Mouse (Mus musculus) CH12.LX (cell line): ENCODE results near the gene Sertad3. TPM values are rescaled to one million over a fixed set of nuclear protein-coding genes. Genes with fewer than 3 reads are reported as not detected.

Experiments used
- DNase-seq: peaks from one replicate; pipeline ENCODE4 v3.0.0-alpha.2; 2013; ENCODE audit errors: extremely low read depth
- H3K27ac ChIP-seq: 2 replicates; pipeline ENCODE4 v1.5.1; 2012; ENCODE audit warnings: low read depth, mild to moderate bottlenecking, control low read depth, moderate library complexity; ENCODE audit not compliant: insufficient read depth
- H3K27me3 ChIP-seq: replicated peaks from 2 replicates; pipeline ENCODE3; 2012; ENCODE audit warnings: inconsistent platforms
- H3K36me3 ChIP-seq, 2 experiments: replicated peaks in 1 of 2; 2 replicates each; pipeline versions ENCODE3 to v1.6.1; 2012; ENCODE audit warnings: inconsistent platforms in 1 of 2, low read length in 1 of 2, mild to moderate bottlenecking in 1 of 2, mixed read lengths in 1 of 2, moderate library complexity in 1 of 2; ENCODE audit not compliant: control insufficient read depth in 1 of 2, insufficient read depth in 1 of 2
- H3K4me1 ChIP-seq, 2 experiments: 2 replicates each; pipeline ENCODE4 v1.6.1; 2012; ENCODE audit warnings: inconsistent platforms in 1 of 2, moderate library complexity in 1 of 2; ENCODE audit not compliant: insufficient read depth in 2 of 2, control insufficient read depth in 1 of 2
- H3K4me2 ChIP-seq: 2 replicates; pipeline ENCODE4 v1.6.1; 2012; ENCODE audit warnings: low read depth, mild to moderate bottlenecking, control low read depth; ENCODE audit not compliant: poor library complexity, insufficient read depth, severe bottlenecking
- H3K4me3 ChIP-seq, 3 experiments: fragments of 150-350 bp in 1 of 3; sonication (generic) in 1 of 3; replicated peaks in 1 of 3; 2 replicates each; pipeline versions ENCODE3 to v1.5.1; 2011 to 2012; ENCODE audit warnings: low read depth in 2 of 3, low read length in 2 of 3, mild to moderate bottlenecking in 2 of 3, moderate library complexity in 2 of 3, control low read depth in 1 of 3, improper control_type of control experiment in 1 of 3, inconsistent platforms in 1 of 3, mixed read lengths in 1 of 3; ENCODE audit not compliant: poor library complexity in 1 of 3
- H3K79me2 ChIP-seq: replicated peaks from 2 replicates; pipeline ENCODE4 v1.6.1; 2012; ENCODE audit warnings: mild to moderate bottlenecking, moderate library complexity; ENCODE audit not compliant: control insufficient read depth, poor library complexity, insufficient read depth, severe bottlenecking; ENCODE audit errors: extremely low read depth
- H3K9ac ChIP-seq: 2 replicates; pipeline ENCODE4 v1.6.1; 2012; ENCODE audit warnings: low read depth, mild to moderate bottlenecking, control low read depth, moderate library complexity; ENCODE audit not compliant: insufficient read depth
- H3K9me3 ChIP-seq: replicated peaks from 2 replicates; pipeline ENCODE3; 2012; ENCODE audit warnings: low read length, inconsistent platforms, mixed read lengths
- BHLHE40 ChIP-seq: IDR thresholded peaks from 2 replicates; pipeline ENCODE4 v1.6.1; 2011; ENCODE audit warnings: mild to moderate bottlenecking, low read depth, low read length, improper control_type of control experiment
- CHD1 ChIP-seq: IDR thresholded peaks from 2 replicates; pipeline ENCODE4 v1.6.1; 2012; ENCODE audit warnings: low read depth, low read length, improper control_type of control experiment, inconsistent platforms
- CHD2 ChIP-seq: IDR thresholded peaks from 2 replicates; pipeline ENCODE4 v1.6.1; 2011; ENCODE audit warnings: low read length, improper control_type of control experiment
- CTCF ChIP-seq, 2 experiments: IDR thresholded peaks in 1 of 2; conservative IDR thresholded peaks in 1 of 2; 2 replicates each; pipeline ENCODE4 v1.5.1; 2011 to 2012; ENCODE audit warnings: low read depth in 2 of 2, low read length in 2 of 2, improper control_type of control experiment in 1 of 2, inconsistent platforms in 1 of 2, mild to moderate bottlenecking in 1 of 2, moderate library complexity in 1 of 2
- E2F4 ChIP-seq: IDR thresholded peaks from 2 replicates; pipeline ENCODE4 v1.6.1; 2011; ENCODE audit warnings: low read depth, low read length, improper control_type of control experiment; ENCODE audit not compliant: insufficient replicate concordance
- ETS1 ChIP-seq: conservative IDR thresholded peaks from 2 replicates; pipeline ENCODE4 v1.6.1; 2012; ENCODE audit warnings: low read depth, mild to moderate bottlenecking, inconsistent platforms, low read length, improper control_type of control experiment, moderate library complexity
- HCFC1 ChIP-seq: IDR thresholded peaks from 2 replicates; pipeline ENCODE4 v1.6.1; 2012; ENCODE audit warnings: low read depth, mild to moderate bottlenecking, inconsistent platforms, low read length, improper control_type of control experiment
- IRF4 ChIP-seq: IDR thresholded peaks from 2 replicates; pipeline ENCODE4 v1.6.1; 2014; ENCODE audit warnings: low read depth, mild to moderate bottlenecking, inconsistent platforms, low read length, improper control_type of control experiment
- JUND ChIP-seq: conservative IDR thresholded peaks from 2 replicates; pipeline ENCODE4 v1.6.1; 2011; ENCODE audit warnings: low read depth, low read length, improper control_type of control experiment
- KAT2A ChIP-seq: IDR thresholded peaks from 2 replicates; pipeline ENCODE4 v1.6.1; 2012; ENCODE audit warnings: low read length, improper control_type of control experiment, inconsistent platforms; ENCODE audit not compliant: insufficient replicate concordance
- MAFK ChIP-seq: IDR thresholded peaks from 2 replicates; pipeline ENCODE4 v1.6.1; 2011; ENCODE audit warnings: low read length, improper control_type of control experiment; ENCODE audit not compliant: insufficient replicate concordance
- MAX ChIP-seq: IDR thresholded peaks from 2 replicates; pipeline ENCODE4 v1.6.1; 2011; ENCODE audit warnings: low read length, improper control_type of control experiment
- MEF2A ChIP-seq: IDR thresholded peaks from 2 replicates; pipeline ENCODE4 v1.6.1; 2014; ENCODE audit warnings: low read depth, mild to moderate bottlenecking, inconsistent platforms, low read length, improper control_type of control experiment, borderline replicate concordance
- MXI1 ChIP-seq: IDR thresholded peaks from 2 replicates; pipeline ENCODE4 v1.6.1; 2011; ENCODE audit warnings: mild to moderate bottlenecking, low read depth, low read length, improper control_type of control experiment
- MYC ChIP-seq: IDR thresholded peaks from 2 replicates; pipeline ENCODE4 v1.6.1; 2011; ENCODE audit warnings: low read depth, mild to moderate bottlenecking, improper control_type of control experiment, low read length
- NELFE ChIP-seq: IDR thresholded peaks from 2 replicates; pipeline ENCODE4 v1.6.1; 2011; ENCODE audit warnings: low read depth, low read length, improper control_type of control experiment
- NRF1 ChIP-seq: IDR thresholded peaks from 2 replicates; pipeline ENCODE4 v1.6.1; 2014; ENCODE audit warnings: low read depth, mild to moderate bottlenecking, inconsistent platforms, low read length, improper control_type of control experiment, moderate library complexity
- PAX5 ChIP-seq: IDR thresholded peaks from 2 replicates; pipeline ENCODE4 v1.6.1; 2012; ENCODE audit warnings: low read length, inconsistent platforms, mixed read lengths
- POLR2AphosphoS2 ChIP-seq: IDR thresholded peaks from 2 replicates; pipeline ENCODE4 v1.6.1; 2011; ENCODE audit warnings: low read depth, low read length, improper control_type of control experiment
- RAD21 ChIP-seq: IDR thresholded peaks from 2 replicates; pipeline ENCODE4 v1.6.1; 2011; ENCODE audit warnings: low read depth, mild to moderate bottlenecking, low read length, improper control_type of control experiment, moderate library complexity
- RCOR1 ChIP-seq: conservative IDR thresholded peaks from 2 replicates; pipeline ENCODE4 v1.6.1; 2012; ENCODE audit warnings: low read depth, mild to moderate bottlenecking, inconsistent platforms, low read length, improper control_type of control experiment
- TCF12 ChIP-seq: IDR thresholded peaks from 2 replicates; pipeline ENCODE4 v1.6.1; 2014; ENCODE audit warnings: low read depth, mild to moderate bottlenecking, inconsistent platforms, low read length, improper control_type of control experiment
- UBTF ChIP-seq: IDR thresholded peaks from 2 replicates; pipeline ENCODE4 v1.6.1; 2012; ENCODE audit warnings: low read depth, mild to moderate bottlenecking, inconsistent platforms, low read length, improper control_type of control experiment, moderate library complexity
- ZC3H11A ChIP-seq: IDR thresholded peaks from 2 replicates; pipeline ENCODE4 v1.6.1; 2012; ENCODE audit warnings: low read depth, mild to moderate bottlenecking, inconsistent platforms, low read length, improper control_type of control experiment
- ZMIZ1 ChIP-seq: IDR thresholded peaks from 2 replicates; pipeline ENCODE4 v1.6.1; 2012; ENCODE audit warnings: low read depth, mild to moderate bottlenecking, inconsistent platforms, low read length, improper control_type of control experiment
- ZNF384 ChIP-seq: IDR thresholded peaks from 2 replicates; pipeline ENCODE4 v1.6.1; 2012; ENCODE audit warnings: low read depth, low read length, improper control_type of control experiment, inconsistent platforms
- dilution Hi-C: fragments of 300-500 bp; cut with MboI; formaldehyde crosslinking; loops from 2 replicates; pipeline ENCODE4 v1.14.3; 2020; ENCODE audit warnings: low sequenced_read_pairs; ENCODE audit not compliant: extremely low pct_unique_long_range_greater_than_20kb, extremely low pct_ligation_motif_present
- in situ Hi-C: fragments of 300-500 bp; cut with MboI; formaldehyde crosslinking; loops from 3 replicates; pipeline ENCODE4 v1.14.3; 2019; ENCODE audit warnings: low sequenced_read_pairs, low pct_ligation_motif_present, low pct_unique_long_range_greater_than_20kb, mixed read lengths
- polyA plus RNA-seq: library from polyadenylated mRNA; unstranded; fragments of >175 nt; gene quantifications from 2 replicates; pipeline ENCODE4 v1.2.1, GENCODE M21; 2012; ENCODE audit warnings: low read depth; ENCODE audit not compliant: insufficient read length
- total RNA-seq, 2 experiments: library from RNA; depleted of rRNA; stranded (reverse); fragments of 300-350 nt in 1 of 2; fragments of >200 nt in 1 of 2; gene quantifications; 2 replicates each; pipeline ENCODE4 v1.2.3; 2012 to 2014

The Sertad3 gene
- total and polyA plus RNA-seq, 3 experiments, result 2.7 to 3.9 (median 2.8) TPM

GRCm38 (mm10) chr7:27446521-27447418, 26.8 kb upstream of the Sertad3 start:
- Histone ChIP-seq H3K36me3 (no peaks in the 10 kb centered on the region), H3K4me3 (peak overlapping the region in 2 of 3 experiments; percentile 30 to 34), H3K27ac (no peak overlapping the region), H3K9me3 (peaks cover 2% of the 10 kb centered on the region), H3K4me2 (peak overlapping the region; percentile 74), H3K9ac (no peak overlapping the region), H3K4me1 (peaks cover 10 to 33% of the 10 kb centered on the region in 2 experiments), H3K27me3 (peaks cover 46% of the 10 kb centered on the region), H3K79me2 (no peaks in the 10 kb centered on the region)
- TF ChIP-seq NELFE (no peak), UBTF (no peak), POLR2AphosphoS2 (no peak), MYC (no peak), E2F4 (no peak), CHD1 (no peak), ZC3H11A (no peak), BHLHE40 (no peak), MAFK (no peak), RAD21 (no peak), MAX (no peak), ZMIZ1 (no peak), HCFC1 (no peak), KAT2A (no peak), MEF2A (no peak)
- in situ Hi-C loops, result no loop called here
- DNase-seq, result no peak
- dilution Hi-C loops, result no loop called here

DNA sequence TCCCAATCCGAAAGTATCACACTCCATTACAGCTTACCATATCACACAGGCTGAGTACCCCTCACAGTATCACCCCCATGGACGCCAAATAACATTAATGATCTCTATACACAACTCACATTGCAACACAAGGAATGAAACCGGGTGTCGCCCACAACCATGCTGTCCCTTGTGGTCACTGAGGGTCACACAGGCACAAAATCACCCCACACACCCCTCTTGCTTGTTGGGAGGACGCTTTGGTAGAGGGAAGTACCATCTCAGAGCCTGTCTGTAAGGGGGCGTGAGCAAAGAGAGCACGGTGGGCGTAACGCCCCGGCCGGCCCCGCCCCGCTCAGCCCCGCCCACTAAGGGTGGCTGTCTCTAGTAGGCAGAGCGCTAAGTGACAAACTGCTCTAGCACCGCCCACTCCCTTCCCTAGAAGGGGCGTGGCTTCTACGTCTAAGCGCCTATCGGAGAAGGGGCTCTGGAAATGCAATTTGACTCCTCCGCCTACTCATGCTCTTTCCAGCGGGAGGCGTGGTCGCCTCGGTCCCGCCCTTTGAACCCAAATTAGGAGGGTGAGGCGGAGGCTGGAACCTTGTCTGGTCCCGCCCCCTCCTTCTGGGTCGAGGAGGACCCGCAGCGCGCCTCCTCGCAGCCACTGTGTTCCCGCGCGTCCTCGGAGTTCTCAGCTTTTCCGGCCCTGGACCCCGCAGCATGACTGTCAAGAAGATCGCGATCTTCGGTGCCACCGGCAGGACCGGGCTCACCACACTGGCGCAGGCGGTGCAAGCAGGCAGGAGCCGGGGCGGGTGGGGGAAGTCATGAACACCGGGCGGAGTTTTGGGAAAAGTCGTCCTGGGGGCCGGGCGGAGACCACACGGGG, 25.9 kb upstream of the Sertad3 start, which contains the start of the genes Sptbn4 and Blvrb:
TSS of gene Sptbn4 (minus strand) at position 268 of the 868 bp plus-strand sequence.
TSS of gene Blvrb (plus strand) at position 560 of the 868 bp plus-strand sequence.
- Histone ChIP-seq H3K4me2 (peak within 1 kb of the TSS; percentile 85), H3K9ac (peak within 1 kb of the TSS; percentile 62), H3K4me1 (peaks cover 10 to 33% of the 10 kb centered on the region in 2 experiments), H3K27me3 (peaks cover 41% of the 10 kb centered on the region), H3K36me3 (no peaks in the 10 kb centered on the region), H3K79me2 (no peaks in the 10 kb centered on the region), H3K4me3 (peak within 1 kb of the TSS; percentile 37 to 74 (median 53)), H3K27ac (no peak within 1 kb of the TSS), H3K9me3 (peaks cover 2% of the 10 kb centered on the region)
- dilution Hi-C loops, result no loop called here
- in situ Hi-C loops, result no loop called here
- peak; percentile 100 for DNase-seq
- no peak for TF ChIP-seq ZMIZ1
- TF ChIP-seq CHD1, result no peak
- no peak for TF ChIP-seq IRF4
- TF ChIP-seq PAX5, result no peak
- no peak for TF ChIP-seq MYC
- TF ChIP-seq TCF12, result no peak
- no peak for TF ChIP-seq CHD2
- 0 out of 2 replicates have a peak, but pooled peaks have one; percentile 11 for TF ChIP-seq E2F4
- TF ChIP-seq NELFE, result 0 out of 2 replicates have a peak, but pooled peaks have one; percentile 17
- no peak for TF ChIP-seq ZNF384
- TF ChIP-seq MXI1, result peak; percentile 43; the same call in 1 of the 2 replicates
- TF ChIP-seq ETS1, result no peak
- TF ChIP-seq RAD21, result no peak
- no peak for TF ChIP-seq CTCF (conservative IDR thresholded peaks at IDR 0.05 in 1 of 2, IDR thresholded peaks at IDR 0.05 in 1 of 2; ENCODE audit: low read depth in 2 of 2, low read length in 2 of 2)
- TF ChIP-seq UBTF, result no peak
- TF ChIP-seq NRF1, result 0 out of 2 replicates have a peak, but pooled peaks have one; percentile 34
- TF ChIP-seq KAT2A, result no peak
- no peak for TF ChIP-seq ZC3H11A
- no peak for TF ChIP-seq JUND
- no peak for TF ChIP-seq HCFC1
- no peak for TF ChIP-seq RCOR1
- no peak for TF ChIP-seq MAFK
